Mouse (Mus musculus) c-Kit-negative CD71-positive TER-119-positive erythroid progenitor cells, embryonic 14.5 days (primary cell): ENCODE data around the gene Ehbp1l1.

Experiments used
- DNase-seq: peaks from one replicate; pipeline ENCODE4 v3.0.0-alpha.2; 2013; ENCODE audit warnings: low read depth, low spot score

Gene Ehbp1l1

DNA sequence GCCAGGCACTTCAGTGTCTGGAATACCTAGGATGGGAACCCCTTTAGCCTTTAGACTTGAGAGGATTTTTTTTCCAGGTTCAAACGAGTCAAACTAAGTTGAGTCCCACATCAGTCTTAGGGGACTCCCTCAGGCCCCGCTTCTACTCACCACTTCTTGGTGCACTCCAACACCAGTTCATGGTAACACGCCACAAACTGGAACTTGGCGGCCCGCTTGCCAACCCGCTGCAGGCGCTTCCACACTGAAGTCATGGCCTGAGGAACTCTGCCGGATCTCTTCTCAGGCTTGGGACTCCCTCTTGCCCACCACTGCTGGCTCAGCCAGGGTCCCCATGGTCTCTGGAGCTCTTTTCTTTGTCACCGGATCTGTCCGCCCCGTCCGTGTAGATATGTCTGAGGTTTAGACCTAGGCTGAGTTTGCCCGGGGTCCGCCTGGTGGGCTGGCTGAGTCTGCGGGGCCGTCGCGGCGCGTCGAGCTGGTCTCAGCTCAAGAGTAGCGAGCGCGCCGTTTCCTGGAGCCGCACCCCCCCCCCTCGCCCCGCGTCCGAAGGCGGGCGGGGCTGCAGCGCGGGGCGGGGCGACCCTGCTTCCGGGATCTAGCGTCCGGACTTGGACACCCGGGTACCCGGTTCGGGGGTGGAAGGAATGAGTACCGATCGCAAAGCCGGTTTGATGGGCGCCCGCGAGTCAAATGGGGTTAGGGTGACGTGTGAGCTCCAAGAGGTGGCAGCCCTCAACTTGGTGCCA, at the start of gene Ehbp1l1:
TSS of gene Ehbp1l1 (minus strand) at position 551 of the 749 bp plus-strand sequence.
- peak; percentile 71 for DNase-seq

DNA sequence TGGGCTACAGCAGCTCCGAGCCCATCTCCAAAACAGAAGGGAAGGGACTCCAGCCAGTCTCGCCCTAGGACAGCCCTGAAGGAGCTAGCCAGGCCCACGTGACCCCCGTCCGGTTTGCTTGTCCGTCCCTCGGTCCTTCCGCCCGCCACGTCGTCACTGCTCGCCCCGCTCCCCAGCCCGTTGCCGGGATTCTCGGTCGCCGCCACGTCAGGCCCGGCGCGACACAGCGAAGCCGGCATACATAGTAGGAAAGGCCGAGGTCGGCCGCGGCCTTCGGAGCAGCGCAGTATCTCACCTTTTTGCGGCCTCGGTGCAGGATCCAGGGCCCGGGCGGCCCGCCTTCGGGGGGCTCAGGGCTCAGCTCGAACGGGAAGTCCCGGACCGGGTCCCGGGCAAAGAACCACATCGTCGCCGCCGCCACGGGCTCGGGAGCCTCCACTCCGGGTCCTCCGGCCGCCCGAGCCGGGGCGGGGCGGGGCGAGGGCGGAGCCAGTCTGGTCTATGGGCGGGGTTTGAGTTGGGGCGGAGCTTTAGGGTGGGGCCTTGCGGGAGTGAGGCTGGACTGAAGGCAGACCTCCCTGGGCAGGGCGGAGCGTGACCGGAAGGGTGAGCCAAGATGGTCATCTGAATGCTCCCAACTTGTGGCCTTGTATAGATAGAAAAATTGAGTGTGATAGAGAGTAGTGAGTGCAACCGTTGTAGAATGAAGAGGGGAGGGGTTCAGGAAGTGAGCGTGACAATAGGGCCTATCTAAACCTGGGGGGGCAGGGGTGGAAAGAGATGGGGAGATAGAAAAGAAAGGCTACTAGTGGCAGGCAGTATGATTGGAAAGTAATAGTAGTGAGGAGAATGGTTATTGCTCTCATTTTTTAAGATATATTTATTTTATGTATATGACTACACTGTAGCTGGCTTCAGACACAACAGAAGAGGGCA, 45.1 kb upstream of the Ehbp1l1 start, which contains the start of gene Scyl1:
TSS of gene Scyl1 (minus strand) at position 495 of the 936 bp plus-strand sequence.
- DNase-seq = peak; percentile 82

DNA sequence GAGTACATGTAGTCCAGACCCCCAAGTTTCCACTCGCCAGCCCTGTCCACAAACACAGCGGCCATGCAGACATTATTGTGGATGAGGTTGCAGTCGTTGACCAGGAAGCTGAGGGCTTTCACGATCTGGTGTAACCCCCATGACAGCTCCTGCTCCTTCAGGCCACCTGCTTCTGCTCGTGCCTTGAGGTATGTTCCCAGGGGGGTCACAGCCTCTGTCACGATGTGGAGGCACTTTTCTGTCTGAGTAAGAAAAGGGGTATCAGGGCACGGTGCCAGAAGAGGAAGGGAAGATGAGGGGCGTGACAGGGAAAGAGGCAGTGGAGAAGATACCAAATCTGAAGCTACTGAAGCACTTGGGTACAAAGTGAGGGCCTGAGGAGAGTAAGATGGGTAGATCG, 44.2 kb upstream of the Ehbp1l1 start:
- DNase-seq = no peak

DNA sequence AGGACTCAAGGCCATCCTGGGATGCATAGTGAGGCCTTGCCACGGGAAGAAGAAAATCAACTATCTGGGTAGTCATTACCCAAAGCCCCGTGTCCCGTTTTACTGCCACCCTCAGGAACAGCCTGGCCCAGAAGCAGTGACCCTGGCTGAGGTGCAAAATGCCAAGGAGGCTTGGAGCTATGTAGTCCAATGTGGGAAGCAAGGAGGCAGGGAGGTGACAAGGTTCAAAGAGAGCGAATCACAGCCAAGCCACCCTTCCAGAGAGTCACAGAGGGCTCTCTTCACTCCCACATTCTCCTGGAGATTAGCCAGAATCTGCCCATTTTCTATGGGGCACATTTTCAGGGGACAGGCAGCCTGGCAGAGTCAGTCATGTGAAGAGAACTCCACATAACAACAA, 41.2 kb upstream of the Ehbp1l1 start:
- DNase-seq = no peak

DNA sequence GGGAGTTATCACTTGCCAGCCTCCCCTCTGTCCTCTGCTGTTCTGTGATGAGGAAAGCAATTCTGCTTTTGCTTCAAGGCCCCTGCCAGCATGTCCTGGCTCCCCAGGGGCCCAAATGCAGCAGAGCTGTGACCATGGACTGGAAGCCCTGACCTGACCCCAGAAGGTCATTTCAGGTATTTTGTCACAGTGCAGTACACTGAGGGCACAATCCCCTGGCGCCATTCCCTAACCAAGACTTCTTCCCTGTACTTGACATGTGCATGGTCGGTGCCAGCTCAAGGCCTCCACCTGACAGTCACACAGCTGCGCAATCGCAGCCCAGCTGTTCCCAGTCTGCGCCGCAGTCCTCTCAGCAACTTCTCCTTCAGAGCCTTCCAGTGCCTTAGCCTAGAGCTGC, 37.0 kb upstream of the Ehbp1l1 start:
- no peak for DNase-seq

DNA sequence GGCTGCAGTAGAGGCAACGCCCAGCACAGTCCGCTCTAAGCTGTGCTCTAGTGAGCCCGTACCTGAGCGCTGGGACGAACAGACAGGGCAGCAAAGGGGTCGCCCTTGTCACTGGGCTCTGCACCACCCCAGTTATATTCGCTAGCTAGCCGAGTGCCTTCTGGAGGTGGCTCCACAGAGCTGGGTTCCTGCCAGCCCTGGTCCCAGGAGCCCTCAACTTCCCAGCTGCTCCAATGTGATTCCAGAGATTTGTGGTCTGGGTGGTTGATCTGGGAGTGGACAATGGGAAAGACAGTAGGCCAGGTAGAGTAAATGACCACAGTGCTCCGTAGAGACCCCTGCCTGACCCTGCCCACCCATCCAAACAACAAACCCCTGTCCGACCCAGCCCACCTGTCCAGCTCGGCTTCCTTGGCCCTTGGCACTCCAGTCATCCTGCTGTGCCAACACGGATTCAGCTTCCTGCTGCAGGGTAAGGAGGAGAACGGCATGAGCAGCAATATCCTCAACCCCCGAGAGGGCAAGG, 32.8 kb upstream of the Ehbp1l1 start:
- DNase-seq = no peak

DNA sequence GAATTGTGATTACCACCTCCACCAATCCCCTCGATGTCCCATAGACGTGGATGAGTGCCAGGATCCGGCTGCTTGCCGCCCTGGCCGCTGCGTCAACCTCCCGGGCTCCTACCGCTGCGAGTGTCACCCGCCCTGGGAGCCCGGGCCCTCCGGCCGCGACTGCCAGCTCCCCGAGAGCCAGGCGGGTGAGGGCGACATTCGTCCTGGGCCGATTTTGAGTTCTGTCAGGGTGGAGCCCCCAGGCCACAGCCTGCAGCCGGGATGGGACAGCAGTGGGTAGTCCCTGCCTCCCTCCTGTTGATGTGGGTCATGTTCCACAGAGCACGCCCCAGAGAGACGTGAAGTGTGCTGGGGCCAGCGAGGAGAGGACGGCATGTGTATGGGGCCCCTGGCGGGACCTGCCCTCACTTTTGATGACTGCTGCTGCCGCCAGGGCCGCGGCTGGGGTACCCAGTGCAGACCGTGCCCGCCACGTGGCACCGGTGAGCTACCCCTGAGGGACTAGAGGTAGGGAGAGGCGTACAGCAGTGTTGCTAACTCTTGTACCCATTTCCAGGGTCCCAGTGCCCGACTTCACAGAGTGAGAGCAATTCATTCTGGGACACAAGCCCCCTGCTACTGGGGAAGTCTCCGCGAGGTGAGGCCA, 31.0 kb upstream of the Ehbp1l1 start:
- no peak for DNase-seq

DNA sequence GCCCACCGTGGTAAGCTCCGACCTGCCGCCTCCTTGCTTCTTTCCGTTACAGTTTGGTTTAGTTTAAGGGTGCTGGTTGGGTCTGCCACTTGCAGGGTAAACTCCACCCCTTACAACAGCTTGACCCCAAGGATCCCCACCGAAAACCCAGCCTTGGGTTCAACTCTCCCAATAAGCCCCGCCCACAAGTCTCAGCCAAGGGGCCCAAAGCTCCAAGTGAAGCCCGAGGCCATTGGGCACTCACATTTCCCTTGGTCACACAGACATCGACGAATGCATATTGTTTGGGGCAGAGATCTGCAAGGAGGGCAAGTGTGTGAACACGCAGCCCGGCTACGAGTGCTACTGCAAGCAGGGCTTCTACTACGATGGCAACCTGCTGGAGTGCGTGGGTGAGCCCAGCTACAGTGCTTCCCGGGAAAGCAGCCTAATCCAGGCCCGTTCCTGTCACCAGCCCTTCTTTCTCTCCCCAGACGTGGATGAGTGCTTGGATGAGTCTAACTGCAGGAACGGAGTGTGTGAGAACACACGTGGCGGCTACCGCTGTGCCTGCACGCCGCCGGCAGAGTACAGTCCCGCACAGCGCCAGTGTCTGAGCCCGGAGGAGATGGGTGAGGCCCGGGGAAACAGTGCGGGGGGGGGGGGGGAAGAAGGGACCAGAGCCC, 30.3 kb upstream of the Ehbp1l1 start:
- DNase-seq = no peak

DNA sequence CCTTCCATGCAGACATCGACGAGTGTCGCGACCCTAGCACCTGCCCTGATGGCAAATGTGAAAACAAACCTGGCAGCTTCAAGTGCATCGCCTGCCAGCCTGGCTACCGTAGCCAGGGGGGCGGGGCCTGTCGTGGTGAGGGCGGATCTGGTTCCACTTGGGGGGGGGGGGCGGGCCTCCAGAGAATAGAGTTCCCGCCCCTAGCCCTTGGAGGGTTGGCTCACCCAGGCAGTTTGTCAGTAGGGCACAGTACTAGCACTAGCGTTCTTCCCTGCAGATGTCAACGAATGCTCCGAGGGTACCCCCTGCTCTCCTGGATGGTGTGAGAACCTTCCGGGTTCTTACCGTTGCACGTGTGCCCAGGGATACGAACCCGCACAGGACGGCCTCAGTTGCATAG, 25.6 kb upstream of the Ehbp1l1 start:
- DNase-seq = no peak

DNA sequence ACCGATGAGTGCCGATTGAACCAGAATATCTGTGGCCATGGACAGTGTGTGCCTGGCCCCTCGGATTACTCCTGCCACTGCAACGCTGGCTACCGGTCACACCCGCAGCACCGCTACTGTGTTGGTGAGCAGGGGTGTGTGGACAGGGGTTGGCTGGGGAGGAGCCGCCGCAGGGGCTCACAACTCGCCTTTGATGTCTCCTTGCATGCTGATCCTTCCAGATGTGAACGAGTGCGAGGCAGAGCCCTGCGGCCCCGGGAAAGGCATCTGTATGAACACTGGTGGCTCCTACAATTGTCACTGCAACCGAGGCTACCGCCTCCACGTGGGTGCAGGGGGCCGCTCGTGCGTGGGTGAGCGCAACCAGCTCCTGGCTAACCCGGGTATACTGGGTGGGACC, 24.8 kb upstream of the Ehbp1l1 start:
- DNase-seq = no peak

DNA sequence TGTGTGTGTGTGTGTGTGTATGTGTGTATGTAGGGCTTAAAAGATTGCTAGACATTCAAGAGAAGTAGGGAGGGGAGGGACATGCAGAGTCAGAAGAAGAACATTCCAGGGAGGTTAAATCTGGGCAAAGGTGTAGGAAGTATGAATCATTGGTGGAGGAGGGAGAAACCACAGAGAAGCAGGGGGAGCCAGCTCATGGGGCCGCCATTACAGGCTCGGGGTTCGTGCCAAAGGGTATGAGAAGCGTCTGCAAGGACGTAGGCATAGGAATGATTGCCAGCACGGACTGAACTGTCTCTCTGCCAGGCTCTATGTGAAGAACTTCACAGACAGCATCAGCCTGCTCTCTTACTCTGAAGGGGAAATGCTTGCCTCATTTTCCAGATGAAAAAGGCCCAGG, 23.4 kb upstream of the Ehbp1l1 start:
- no peak for DNase-seq

DNA sequence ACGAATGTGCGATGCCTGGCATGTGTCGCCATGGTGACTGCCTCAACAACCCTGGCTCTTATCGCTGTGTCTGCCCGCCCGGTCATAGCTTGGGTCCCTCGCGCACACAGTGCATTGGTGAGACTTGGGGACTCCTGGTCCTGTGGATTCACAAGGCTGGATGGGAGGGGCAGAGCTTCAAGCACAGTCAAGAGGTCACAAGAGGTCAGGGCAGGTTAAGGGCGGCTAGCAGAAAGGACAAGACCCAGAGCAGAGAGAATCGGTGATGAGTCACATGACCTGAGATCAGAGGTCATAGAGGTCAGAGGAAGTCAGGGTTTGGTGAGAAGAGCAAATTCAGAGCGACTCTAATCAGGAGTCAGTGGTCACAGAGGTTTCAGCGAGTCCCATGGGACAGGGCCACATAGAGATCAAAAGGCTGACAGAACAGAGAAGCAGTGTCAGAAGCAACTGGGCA, 20.8 kb upstream of the Ehbp1l1 start:
- no peak for DNase-seq

DNA sequence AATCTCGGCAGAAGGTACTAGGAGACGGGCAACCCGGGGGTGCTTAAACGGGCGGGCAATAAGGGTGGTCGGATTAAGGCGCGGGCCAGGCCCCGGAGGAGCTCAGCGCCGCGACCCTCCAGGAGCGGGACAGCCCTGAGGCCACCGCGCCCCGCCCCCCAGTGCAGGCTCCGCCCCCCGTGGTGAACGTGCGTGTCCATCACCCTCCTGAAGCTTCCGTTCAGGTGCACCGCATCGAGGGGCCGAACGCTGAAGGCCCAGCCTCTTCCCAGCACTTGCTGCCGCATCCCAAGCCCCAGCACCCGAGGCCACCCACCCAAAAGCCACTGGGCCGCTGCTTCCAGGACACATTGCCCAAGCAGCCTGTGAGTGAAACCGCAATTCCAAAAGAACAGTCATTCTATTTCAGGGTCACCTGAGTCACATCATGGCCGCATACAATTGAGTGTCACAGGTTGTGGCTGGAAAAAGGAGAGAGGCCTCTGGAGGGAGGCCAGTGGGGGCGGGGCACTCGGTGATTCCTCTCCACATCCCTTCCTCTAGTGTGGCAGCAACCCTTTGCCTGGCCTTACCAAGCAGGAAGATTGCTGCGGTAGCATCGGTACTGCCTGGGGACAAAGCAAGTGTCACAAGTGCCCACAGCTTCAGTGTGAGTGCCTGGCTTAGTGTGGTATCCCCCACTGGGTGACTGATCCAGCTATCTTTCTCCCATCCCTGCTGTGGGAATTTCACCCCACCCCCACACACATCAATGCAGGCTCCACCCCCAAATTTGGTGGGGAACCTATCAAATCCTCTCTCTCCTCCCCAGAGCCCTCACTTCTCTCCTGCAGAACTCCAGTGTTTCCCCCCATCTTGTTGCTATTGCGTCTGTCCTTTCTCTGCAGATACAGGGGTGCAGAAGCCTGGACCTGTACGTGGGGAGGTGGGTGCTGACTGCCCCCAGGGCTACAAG, 19.9 kb upstream of the Ehbp1l1 start:
- DNase-seq = no peak

DNA sequence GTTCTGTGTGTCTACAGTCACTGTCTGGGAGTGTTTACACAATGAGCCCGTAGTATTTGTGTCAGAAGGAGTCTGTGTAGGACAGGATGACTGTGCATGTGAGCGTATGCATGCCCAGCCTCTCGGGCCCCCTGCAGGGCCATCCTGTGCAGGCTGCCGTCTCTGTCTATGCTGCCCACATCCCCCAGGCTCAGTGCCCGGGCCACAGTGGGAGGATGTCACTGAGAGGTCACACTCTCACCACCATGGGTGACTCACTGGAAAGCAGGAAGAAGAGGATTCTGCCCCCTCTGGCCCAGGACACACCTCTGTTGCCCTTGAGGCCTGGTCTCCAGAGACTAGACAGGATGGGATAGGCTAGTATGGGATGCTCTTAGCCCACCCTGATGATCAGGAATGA, 17.5 kb upstream of the Ehbp1l1 start:
- no peak for DNase-seq

DNA sequence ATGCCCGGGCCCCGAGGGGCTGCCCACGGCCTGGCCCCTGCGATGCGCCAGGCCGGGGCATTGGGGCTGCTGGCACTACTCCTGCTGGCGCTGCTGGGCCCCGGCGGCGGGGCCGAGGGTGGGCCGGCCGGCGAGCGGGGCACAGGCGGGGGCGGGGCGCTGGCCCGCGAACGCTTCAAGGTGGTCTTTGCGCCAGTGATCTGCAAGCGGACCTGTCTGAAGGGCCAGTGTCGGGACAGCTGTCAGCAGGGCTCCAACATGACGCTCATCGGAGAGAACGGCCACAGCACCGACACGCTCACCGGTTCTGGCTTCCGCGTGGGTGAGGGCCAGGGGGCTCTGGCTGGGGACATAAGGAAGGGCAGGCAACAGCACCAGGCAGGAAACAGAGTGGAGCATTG, 16.1 kb upstream of the Ehbp1l1 start:
- DNase-seq = no peak

DNA sequence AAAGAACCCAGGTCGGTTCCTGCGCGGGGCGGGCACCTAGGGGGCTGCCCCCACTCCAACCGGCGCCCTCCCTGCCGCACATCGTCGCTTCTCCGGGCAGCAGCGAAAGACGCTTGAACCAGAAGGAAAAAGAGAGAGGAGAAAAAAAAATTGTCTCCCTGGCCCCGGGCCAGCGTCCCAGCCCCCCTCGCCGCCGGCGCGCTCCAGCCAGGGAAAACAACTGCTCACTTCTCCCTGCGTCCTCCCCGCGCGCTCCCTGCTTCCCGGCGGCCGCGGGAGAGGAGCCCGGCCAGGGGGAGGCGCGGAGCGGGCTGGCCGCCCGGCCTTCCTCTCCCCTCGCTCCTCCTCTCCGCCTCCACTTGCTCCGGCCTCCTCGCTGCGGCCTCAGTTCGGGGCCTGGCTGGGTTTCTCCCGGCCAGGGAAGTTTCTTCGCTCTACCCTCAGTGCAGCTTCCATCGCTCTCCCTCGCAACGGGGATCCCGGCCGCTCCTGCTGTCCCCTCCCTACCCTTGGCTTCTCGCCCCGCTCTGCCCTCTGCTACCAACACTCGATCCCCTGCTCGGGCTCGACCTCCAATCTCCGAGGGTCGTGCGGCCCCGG, 15.6 kb upstream of the Ehbp1l1 start:
- no peak for DNase-seq

DNA sequence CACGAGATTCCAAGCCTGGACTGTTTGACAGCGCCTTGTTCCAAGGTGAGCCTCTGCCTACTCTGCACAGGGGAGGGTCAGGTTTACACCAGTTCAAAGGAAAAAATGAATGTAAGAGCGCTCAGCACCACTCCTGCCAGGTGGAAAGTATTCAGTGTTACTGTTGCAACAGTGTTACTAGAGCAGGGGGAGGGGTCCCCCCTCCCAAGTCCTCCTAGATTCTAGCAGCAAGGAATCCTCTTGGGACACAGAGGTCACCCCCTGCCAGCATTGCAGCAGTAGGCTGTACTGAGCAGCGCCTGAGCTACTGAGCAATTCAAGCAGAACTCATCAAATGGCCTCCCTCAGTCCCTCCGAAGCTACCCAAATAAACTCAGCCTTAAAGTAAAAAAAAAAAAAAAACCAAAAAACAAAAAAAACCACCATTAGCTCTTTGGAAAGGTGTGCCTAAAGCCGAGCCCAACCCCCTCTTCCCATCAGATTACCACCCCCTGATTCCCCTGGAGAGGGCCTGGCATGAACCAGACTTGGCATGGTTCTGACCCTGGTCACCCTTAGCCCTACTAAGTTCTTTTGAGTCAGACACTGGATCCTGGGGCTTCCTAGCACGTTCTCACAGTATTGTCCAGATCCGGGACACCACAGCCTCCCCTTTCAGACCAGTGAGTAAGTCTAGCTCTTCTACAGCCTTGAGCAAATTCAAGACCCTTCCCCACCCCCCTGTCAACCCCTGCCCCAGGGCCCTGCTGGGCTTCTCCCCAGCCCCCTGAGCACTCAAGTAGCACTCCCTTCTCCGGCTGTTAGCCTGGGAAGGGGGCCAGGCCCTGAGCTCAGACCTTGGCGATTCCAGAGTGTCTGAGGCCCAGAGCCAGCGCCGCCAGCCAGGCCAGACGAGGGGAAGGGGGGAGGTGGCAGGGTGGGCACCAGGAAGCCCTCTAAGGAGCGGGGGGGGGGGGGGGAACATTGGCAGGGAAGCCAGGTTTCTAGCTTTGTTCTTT, 14.5 kb upstream of the Ehbp1l1 start, which contains the start of gene Ltbp3:
TSS of gene Ltbp3 (plus strand) at position 585 of the 998 bp plus-strand sequence.
- no peak for DNase-seq

DNA sequence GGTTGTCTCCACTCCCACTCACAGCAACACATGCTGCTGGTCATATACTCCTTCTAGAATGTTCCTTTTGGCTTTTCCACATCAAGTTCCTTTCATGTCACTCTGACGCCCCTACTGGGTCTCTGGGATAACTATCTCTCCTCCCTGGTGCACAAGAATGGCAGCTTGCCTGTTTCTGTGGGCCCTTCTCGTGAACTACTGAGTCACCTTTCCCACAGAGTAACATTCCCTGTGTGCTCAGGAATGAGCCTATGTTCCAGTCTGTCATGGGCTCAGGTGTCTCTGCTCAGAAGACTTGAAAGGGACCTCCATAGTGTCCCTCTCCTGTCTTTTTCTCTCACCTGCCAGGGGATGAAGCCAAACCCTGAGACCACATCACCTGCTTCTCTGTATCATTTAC, 13.3 kb upstream of the Ehbp1l1 start:
- no peak for DNase-seq
